Mouse (Mus musculus) brain, embryonic 14.5 days (tissue): ENCODE measurements around the gene Fopnl.

Source experiments
- CTCF ChIP-seq: fragments of 200-500 bp; IDR thresholded peaks from 2 replicates; pipeline ENCODE4 v1.5.1; 2012; ENCODE audit warnings: inconsistent platforms, mild to moderate bottlenecking, moderate library complexity, borderline replicate concordance; ENCODE audit not compliant: insufficient read depth, insufficient read length; ENCODE audit errors: extremely low read depth
- POLR2A ChIP-seq: fragments of 200-500 bp; IDR thresholded peaks from 2 replicates; pipeline ENCODE4 v1.6.1; 2012; ENCODE audit warnings: mild to moderate bottlenecking, inconsistent platforms, borderline replicate concordance; ENCODE audit not compliant: poor library complexity, insufficient read depth, insufficient read length, severe bottlenecking; ENCODE audit errors: extremely low read depth

- TF ChIP-seq CTCF = no peak
- no peak for TF ChIP-seq POLR2A
Measured at GRCm38 (mm10) chr16:14344967-14345366, 27.8 kb upstream of the Fopnl start.
